Mouse (Mus musculus) R1 (cell line): Measurements from ENCODE around the gene Tmem192.
"Not testable (repeated sequence)": the region's sequence is repeated elsewhere in the genome, so short reads cannot be mapped to it uniquely, and the experiment has no call there.

Experiments
- DNase-seq: peaks from one replicate; pipeline ENCODE4 v3.0.0-alpha.2; 2018; ENCODE audit warnings: low read depth, low spot score

Gene Tmem192

GRCm38 (mm10) chr8:64962836-64963235, 15.9 kb downstream of the Tmem192 start:
- no peak for DNase-seq

DNA sequence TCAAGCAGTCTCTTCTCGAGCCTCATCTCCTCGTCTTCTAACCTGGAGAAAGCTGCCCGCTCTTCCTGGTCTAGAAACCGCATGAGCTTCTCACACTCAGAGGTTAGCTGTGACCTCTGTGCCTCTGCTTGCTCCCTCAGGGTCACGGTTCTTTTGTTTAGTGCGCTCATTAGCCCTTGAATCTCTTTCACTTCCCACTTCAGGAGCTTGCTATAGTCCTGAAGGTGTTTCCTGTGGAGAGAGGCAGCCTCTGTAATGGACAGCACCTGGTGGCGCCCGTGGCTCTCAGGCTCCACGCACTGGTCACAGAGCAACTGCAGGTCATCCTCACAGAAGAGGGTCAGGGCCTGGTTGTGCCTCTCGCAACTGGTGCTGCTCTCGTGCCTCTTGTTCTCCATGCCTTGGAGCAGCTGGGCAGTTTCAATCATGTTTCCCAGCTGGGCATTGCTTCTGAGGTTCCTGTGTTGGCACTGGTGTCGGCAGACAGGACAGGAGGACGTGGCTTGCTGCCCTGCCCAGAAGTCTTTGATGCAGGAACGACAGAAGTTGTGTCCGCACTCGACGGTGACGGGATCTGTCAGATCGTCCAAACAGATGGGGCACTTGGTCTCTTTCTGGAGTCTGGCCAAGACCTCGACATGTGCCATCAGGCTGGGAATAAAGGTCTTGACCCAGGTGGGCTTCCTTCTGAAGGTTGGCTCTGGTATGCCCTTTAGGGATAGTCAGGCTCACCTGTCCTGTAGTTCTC, 36.3 kb downstream of the Tmem192 start:
- DNase-seq: peak; percentile 58

GRCm38 (mm10) chr8:64987731-64988130, 40.7 kb downstream of the Tmem192 start, which contains the start of gene Trim75:
TSS of gene Trim75 (minus strand) at chr8:64987831.
- no peak for DNase-seq

DNA sequence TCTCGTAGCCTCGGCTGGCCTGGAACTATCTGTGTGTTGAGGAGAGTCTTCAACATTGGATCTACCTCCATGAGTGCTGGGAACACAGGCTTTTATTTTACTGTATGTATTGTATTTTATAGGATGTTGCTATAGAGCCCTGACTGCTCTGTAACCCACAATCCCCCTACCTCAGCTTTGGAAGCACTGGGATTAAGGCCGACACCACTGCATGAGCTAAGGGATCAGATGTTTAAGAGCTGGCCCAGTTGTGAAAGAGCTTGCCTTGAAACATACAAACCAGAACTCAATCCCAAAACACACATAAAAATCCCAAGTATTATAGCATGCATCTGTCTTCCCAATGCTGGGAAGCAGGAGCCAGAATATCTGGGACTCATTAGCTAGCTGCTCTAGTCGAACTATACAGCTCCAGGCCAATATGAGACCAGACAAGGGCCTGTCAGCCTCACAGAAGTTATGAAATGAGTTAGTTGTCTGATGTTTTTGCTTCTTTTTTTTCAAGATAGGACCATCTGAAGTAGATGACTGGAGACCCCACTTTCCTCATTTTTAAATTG, 51.9 kb downstream of the Tmem192 start:
- no peak for DNase-seq

DNA sequence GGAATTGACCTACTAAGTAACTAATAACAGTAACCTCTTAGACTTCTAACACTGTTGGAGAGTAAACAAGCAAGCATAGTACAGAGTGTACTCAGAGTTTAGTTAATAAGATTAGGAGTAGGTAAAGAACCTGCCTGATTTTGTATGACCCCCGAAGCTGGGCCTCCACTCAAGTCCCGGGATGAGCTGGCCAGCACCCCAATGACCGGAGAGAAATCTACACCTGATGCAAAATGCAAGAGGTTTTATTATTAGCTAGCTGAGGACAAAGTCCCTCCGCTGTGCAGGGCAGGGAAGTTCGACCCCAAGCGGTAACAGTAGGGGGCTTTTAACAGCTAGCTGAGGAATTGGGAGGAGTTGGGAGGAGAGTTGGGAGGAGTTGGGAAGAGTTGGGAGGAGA, 60.6 kb downstream of the Tmem192 start:
- not testable (repeated sequence) for DNase-seq

DNA sequence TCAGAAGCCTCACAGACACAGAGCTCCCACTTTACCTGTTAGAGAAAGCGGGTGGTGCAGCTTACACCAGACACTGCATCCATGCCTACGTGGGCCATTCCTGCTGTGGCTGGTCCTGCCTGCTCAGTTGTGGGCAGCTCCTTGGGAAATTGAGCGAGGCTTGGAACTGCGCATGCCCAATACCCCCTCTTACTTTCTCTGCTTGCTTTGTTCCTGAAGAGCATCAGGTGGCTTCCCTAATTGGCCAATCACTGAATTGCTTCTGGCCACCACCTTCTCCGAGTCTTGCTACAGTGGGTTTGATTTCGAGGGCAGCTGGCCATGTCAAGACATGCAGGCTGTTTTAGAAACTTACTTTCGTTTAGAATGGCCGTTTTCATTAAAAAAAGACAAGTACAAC, 71.4 kb downstream of the Tmem192 start, which contains the start of the genes Trim61 and Trim60:
TSS of gene Trim61 (minus strand) at position 101 of the 400 bp plus-strand sequence.
TSS of gene Trim60 (minus strand) at position 162 of the 400 bp plus-strand sequence.
- no peak for DNase-seq
